Mouse (Mus musculus): ENCODE data around the gene Vps36. TPM values are rescaled to one million over a fixed set of nuclear protein-coding genes. Genes with fewer than 3 reads are reported as not detected.

Gene Vps36
- polyA plus RNA-seq, 1 experiment from 2014 or later: 44.3 TPM

DNA sequence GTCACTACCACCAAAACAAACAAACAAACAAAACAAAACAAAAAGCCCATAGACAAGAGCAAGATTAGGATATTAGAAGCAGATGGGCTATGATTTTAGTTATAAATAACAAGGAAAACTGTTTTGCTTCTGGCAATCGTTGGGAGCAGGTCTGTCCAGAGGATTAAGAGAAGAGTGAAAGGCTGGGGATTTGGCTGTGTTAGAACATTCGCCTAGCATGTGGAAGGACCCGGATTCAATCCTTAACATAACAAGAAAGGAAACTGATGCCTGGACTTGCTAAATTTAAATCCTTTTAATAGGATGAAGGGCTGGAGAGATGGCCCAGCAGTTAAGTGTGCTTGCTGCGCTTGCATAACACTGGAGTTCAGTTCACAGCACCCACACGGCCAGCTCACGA, 71.7 kb downstream of the Vps36 start:
- Histone ChIP-seq H3K27me3 (replicated peaks) (no peaks in the 10 kb centered on the region), H3K4me2 (no peak overlapping the region), H3K4me1 (no peaks in the 10 kb centered on the region), H3K9me3 (replicated peaks) (no peaks in the 10 kb centered on the region), H3K4me3 (replicated peaks) (no peak overlapping the region), H3K9ac (replicated peaks) (no peak overlapping the region), H3K36me3 (no peaks in the 10 kb centered on the region), H3K27ac (replicated peaks) (no peak overlapping the region)
- 86% methylated on average over 6 of the region's 6 CpGs for WGBS
- ATAC-seq (ENCODE audit: low FRiP score): no peak

GRCm38 (mm10) chr8:22264787-22265186, 72.2 kb downstream of the Vps36 start:
- H3K9me3 ChIP-seq (replicated peaks): no peaks in the 10 kb centered on the region
- H3K4me2 ChIP-seq: no peak overlapping the region
- no peak overlapping the region for H3K9ac ChIP-seq (replicated peaks)
- no peaks in the 10 kb centered on the region for H3K4me1 ChIP-seq
- 84% methylated on average over 6 of the region's 6 CpGs for WGBS
- no peak for ATAC-seq (ENCODE audit: low FRiP score)
- H3K27ac ChIP-seq (replicated peaks): no peak overlapping the region
- H3K4me3 ChIP-seq (replicated peaks): no peak overlapping the region
- no peaks in the 10 kb centered on the region for H3K27me3 ChIP-seq (replicated peaks)
- no peaks in the 10 kb centered on the region for H3K36me3 ChIP-seq

DNA sequence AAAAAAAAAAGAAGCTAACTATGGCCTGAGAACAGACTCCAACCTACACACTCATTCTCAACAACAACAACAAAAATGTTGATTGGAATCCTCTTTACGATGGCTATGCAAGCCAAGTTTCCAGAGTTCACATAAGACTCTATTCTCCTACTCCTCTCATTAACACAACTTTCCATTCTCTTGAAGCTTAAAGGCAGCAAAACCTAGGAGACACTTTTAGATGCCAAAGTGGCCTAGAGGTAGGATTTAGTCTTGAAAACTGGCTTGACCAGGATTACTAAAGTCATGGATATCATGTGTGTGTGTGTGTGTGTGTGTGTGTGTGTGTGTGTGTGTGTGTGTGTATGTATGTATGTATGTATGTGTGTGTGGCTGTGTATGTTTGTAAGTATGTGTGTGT, 72.6 kb downstream of the Vps36 start:
- Histone ChIP-seq H3K27ac (replicated peaks) (no peak overlapping the region), H3K9ac (replicated peaks) (no peak overlapping the region), H3K9me3 (replicated peaks) (no peaks in the 10 kb centered on the region), H3K36me3 (no peaks in the 10 kb centered on the region), H3K4me1 (no peaks in the 10 kb centered on the region), H3K4me2 (no peak overlapping the region), H3K4me3 (replicated peaks) (no peak overlapping the region), H3K27me3 (replicated peaks) (no peaks in the 10 kb centered on the region)
- 84% methylated on average over 1 of the region's 1 CpGs for WGBS
- no peak for ATAC-seq (ENCODE audit: low FRiP score)

- no peak overlapping the region for H3K9ac ChIP-seq (replicated peaks)
- H3K27ac ChIP-seq (replicated peaks): no peak overlapping the region
- H3K9me3 ChIP-seq (replicated peaks): no peaks in the 10 kb centered on the region
- ATAC-seq (ENCODE audit: low FRiP score): no peak
- H3K36me3 ChIP-seq: no peaks in the 10 kb centered on the region
- no peak overlapping the region for H3K4me3 ChIP-seq (replicated peaks)
- no peak overlapping the region for H3K4me2 ChIP-seq
- H3K4me1 ChIP-seq: no peaks in the 10 kb centered on the region
- WGBS: 95% methylated on average over 3 of the region's 3 CpGs
- H3K27me3 ChIP-seq (replicated peaks): no peaks in the 10 kb centered on the region
These were observed 74.2 kb downstream of the Vps36 start for GRCm38 (mm10) chr8:22266809-22267208.

Other genes starting within 250 kb of the Vps36 start
- gene Defb13, start 246.0 kb upstream of the Vps36 start, polyA plus RNA-seq (2015; fragmentation: Nextera tagmentation; extraction: Ambion mirVana): not detected in 2 replicates
- not detected in 2 replicates for gene Fam90a1a, start 234.1 kb upstream of the Vps36 start, polyA plus RNA-seq (2015; fragmentation: Nextera tagmentation; extraction: Ambion mirVana)
- gene Ccdc70, start 223.0 kb upstream of the Vps36 start, polyA plus RNA-seq (2015; fragmentation: Nextera tagmentation; extraction: Ambion mirVana): not detected in 2 replicates
- 1.1 and 2.1 TPM in 2 replicates for gene Atp7b, start 132.5 kb upstream of the Vps36 start, polyA plus RNA-seq (2015; fragmentation: Nextera tagmentation; extraction: Ambion mirVana)
- 37.7 and 40.4 TPM in 2 replicates for gene Alg11, start 132.1 kb upstream of the Vps36 start, polyA plus RNA-seq (2015; fragmentation: Nextera tagmentation; extraction: Ambion mirVana)
- 0.56 and 0.78 TPM in 2 replicates for gene Nek5, start 67.8 kb upstream of the Vps36 start, polyA plus RNA-seq (2015; fragmentation: Nextera tagmentation; extraction: Ambion mirVana)
- gene Nek3, start 26.4 kb upstream of the Vps36 start, polyA plus RNA-seq (2015; fragmentation: Nextera tagmentation; extraction: Ambion mirVana): 8.0 and 8.6 TPM in 2 replicates
- 10.6 and 17.4 TPM in 2 replicates for gene Ckap2, start 7.0 kb upstream of the Vps36 start, polyA plus RNA-seq (2015; fragmentation: Nextera tagmentation; extraction: Ambion mirVana)
- 7.4 and 9.5 TPM in 2 replicates for gene Thsd1, start 34.5 kb downstream of the Vps36 start, polyA plus RNA-seq (2015; fragmentation: Nextera tagmentation; extraction: Ambion mirVana)
- gene Tpte, start 90.6 kb downstream of the Vps36 start, polyA plus RNA-seq (2015; fragmentation: Nextera tagmentation; extraction: Ambion mirVana): not detected in 2 replicates
- 7.6 and 11.9 TPM in 2 replicates for gene Slc25a15, start 205.8 kb downstream of the Vps36 start, polyA plus RNA-seq (2015; fragmentation: Nextera tagmentation; extraction: Ambion mirVana)
- 36.3 and 36.6 TPM in 2 replicates for gene Mrps31, start 218.6 kb downstream of the Vps36 start, polyA plus RNA-seq (2015; fragmentation: Nextera tagmentation; extraction: Ambion mirVana)